Mouse (Mus musculus): ENCODE measurements around the gene Tmem186. TPM values are rescaled to one million over a fixed set of nuclear protein-coding genes. Genes with fewer than 3 reads are reported as not detected.

Tmem186 gene
- polyA plus RNA-seq, 1 experiment from 2014 or later: 16.8 TPM

GRCm38 (mm10) chr16:8639466-8640191, 2.1 kb upstream of the Tmem186 start:
- Histone ChIP-seq H3K27me3 (replicated peaks; ENCODE audit: control insufficient read depth, insufficient read depth, low read length) (no peaks in the 10 kb centered on the region), H3K27ac (ENCODE audit: low read depth) (0 out of 2 replicates have a peak overlapping the region, but pooled peaks have one; percentile 30), H3K4me1 (replicated peaks; ENCODE audit: control insufficient read depth, insufficient read depth, low read length) (peaks cover 19% of the 10 kb centered on the region), H3K9me3 (ENCODE audit: control insufficient read depth, low read length) (no peaks in the 10 kb centered on the region), H3K4me3 (ENCODE audit: low read depth, low read length) (no peak overlapping the region), H3K36me3 (ENCODE audit: control insufficient read depth, insufficient read depth, low read length) (peaks cover 48% of the 10 kb centered on the region), H3K4me2 (ENCODE audit: low read length) (no peak overlapping the region), H3K9ac (ENCODE audit: low read length) (no peak overlapping the region)
- WGBS: 77% methylated on average over 11 of the region's 11 CpGs
- DNase-seq (ENCODE audit: low spot score): no peak
- no peak for ATAC-seq (replicated peaks; ENCODE audit: low FRiP score, low TSS enrichment, low read depth)

GRCm38 (mm10) chr16:8638131-8638530, 619 bp upstream of the Tmem186 start:
- peaks cover 19% of the 10 kb centered on the region for H3K4me1 ChIP-seq (replicated peaks; ENCODE audit: control insufficient read depth, insufficient read depth, low read length)
- H3K27me3 ChIP-seq (replicated peaks; ENCODE audit: control insufficient read depth, insufficient read depth, low read length): no peaks in the 10 kb centered on the region
- H3K4me3 ChIP-seq (ENCODE audit: low read depth, low read length): peak overlapping the region; percentile 92
- H3K9me3 ChIP-seq (ENCODE audit: control insufficient read depth, low read length): no peaks in the 10 kb centered on the region
- peak overlapping the region; percentile 85; the same call in 1 of the 2 replicates for H3K27ac ChIP-seq (ENCODE audit: low read depth)
- H3K9ac ChIP-seq (ENCODE audit: low read length): peak overlapping the region; percentile 89
- WGBS: 37% methylated on average over 7 of the region's 7 CpGs
- H3K36me3 ChIP-seq (ENCODE audit: control insufficient read depth, insufficient read depth, low read length): peaks cover 38% of the 10 kb centered on the region
- H3K4me2 ChIP-seq (ENCODE audit: low read length): peak overlapping the region; percentile 87
- no peak for ATAC-seq (replicated peaks; ENCODE audit: low FRiP score, low TSS enrichment, low read depth)
- no peak for DNase-seq (ENCODE audit: low spot score)

- Histone ChIP-seq H3K27ac (ENCODE audit: low read depth) (peak overlapping the region; percentile 85), H3K4me3 (ENCODE audit: low read depth, low read length) (peak overlapping the region; percentile 92), H3K9me3 (ENCODE audit: control insufficient read depth, low read length) (no peaks in the 10 kb centered on the region), H3K27me3 (replicated peaks; ENCODE audit: control insufficient read depth, insufficient read depth, low read length) (no peaks in the 10 kb centered on the region), H3K4me2 (ENCODE audit: low read length) (peak overlapping the region; percentile 87), H3K9ac (ENCODE audit: low read length) (peak overlapping the region; percentile 89), H3K36me3 (ENCODE audit: control insufficient read depth, insufficient read depth, low read length) (peaks cover 38% of the 10 kb centered on the region), H3K4me1 (replicated peaks; ENCODE audit: control insufficient read depth, insufficient read depth, low read length) (peaks cover 19% of the 10 kb centered on the region)
- 0% methylated on average over 13 of the region's 13 CpGs for WGBS
- DNase-seq (ENCODE audit: low spot score): no peak
- peak; percentile 6 for ATAC-seq (replicated peaks; ENCODE audit: low FRiP score, low TSS enrichment, low read depth)
These were observed 670 bp downstream of the Tmem186 start for GRCm38 (mm10) chr16:8636867-8637216.

GRCm38 (mm10) chr16:8631428-8631827, 6.1 kb downstream of the Tmem186 start:
- Histone ChIP-seq H3K27me3 (replicated peaks; ENCODE audit: control insufficient read depth, insufficient read depth, low read length) (no peaks in the 10 kb centered on the region), H3K4me1 (replicated peaks; ENCODE audit: control insufficient read depth, insufficient read depth, low read length) (peaks cover 7% of the 10 kb centered on the region), H3K4me2 (ENCODE audit: low read length) (no peak overlapping the region), H3K9ac (ENCODE audit: low read length) (no peak overlapping the region), H3K4me3 (ENCODE audit: low read depth, low read length) (no peak overlapping the region), H3K9me3 (ENCODE audit: control insufficient read depth, low read length) (no peaks in the 10 kb centered on the region), H3K36me3 (ENCODE audit: control insufficient read depth, insufficient read depth, low read length) (peaks cover 29% of the 10 kb centered on the region), H3K27ac (ENCODE audit: low read depth) (no peak overlapping the region)
- 87% methylated on average over 5 of the region's 5 CpGs for WGBS
- no peak for DNase-seq (ENCODE audit: low spot score)
- ATAC-seq (replicated peaks; ENCODE audit: low FRiP score, low TSS enrichment, low read depth): no peak

- 87% methylated on average over 2 of the region's 2 CpGs for WGBS
- H3K36me3 ChIP-seq (ENCODE audit: control insufficient read depth, insufficient read depth, low read length): peaks cover 24% of the 10 kb centered on the region
- no peaks in the 10 kb centered on the region for H3K9me3 ChIP-seq (ENCODE audit: control insufficient read depth, low read length)
- DNase-seq (ENCODE audit: low spot score) (no peak), ATAC-seq (replicated peaks; ENCODE audit: low FRiP score, low TSS enrichment, low read depth) (no peak)
- H3K9ac ChIP-seq (ENCODE audit: low read length): no peak overlapping the region
- H3K4me3 ChIP-seq (ENCODE audit: low read depth, low read length): no peak overlapping the region
- no peaks in the 10 kb centered on the region for H3K4me1 ChIP-seq (replicated peaks; ENCODE audit: control insufficient read depth, insufficient read depth, low read length)
- no peak overlapping the region for H3K27ac ChIP-seq (ENCODE audit: low read depth)
- no peak overlapping the region for H3K4me2 ChIP-seq (ENCODE audit: low read length)
- no peaks in the 10 kb centered on the region for H3K27me3 ChIP-seq (replicated peaks; ENCODE audit: control insufficient read depth, insufficient read depth, low read length)
These were observed 7.1 kb downstream of the Tmem186 start for GRCm38 (mm10) chr16:8630419-8630818.

- 0 out of 2 replicates have a peak, but pooled peaks cover 3% of the 10 kb centered on the region for H3K36me3 ChIP-seq (ENCODE audit: control insufficient read depth, insufficient read depth, low read length)
- ATAC-seq (replicated peaks; ENCODE audit: low FRiP score, low TSS enrichment, low read depth): peak; percentile 51
- H3K4me1 ChIP-seq (replicated peaks; ENCODE audit: control insufficient read depth, insufficient read depth, low read length): peaks cover 13% of the 10 kb centered on the region
- H3K27me3 ChIP-seq (replicated peaks; ENCODE audit: control insufficient read depth, insufficient read depth, low read length): no peaks in the 10 kb centered on the region
- H3K4me3 ChIP-seq (ENCODE audit: low read depth, low read length): no peak overlapping the region
- H3K4me2 ChIP-seq (ENCODE audit: low read length): no peak overlapping the region
- peak overlapping the region; percentile 16; the same call in 1 of the 2 replicates for H3K27ac ChIP-seq (ENCODE audit: low read depth)
- DNase-seq (ENCODE audit: low spot score): no peak
- no peak overlapping the region for H3K9ac ChIP-seq (ENCODE audit: low read length)
- H3K9me3 ChIP-seq (ENCODE audit: control insufficient read depth, low read length): no peaks in the 10 kb centered on the region
- WGBS: 46% methylated on average over 16 of the region's 16 CpGs
These were observed 17.0 kb downstream of the Tmem186 start for GRCm38 (mm10) chr16:8620315-8621115.

GRCm38 (mm10) chr16:8619659-8620314, 17.7 kb downstream of the Tmem186 start:
- Histone ChIP-seq H3K4me1 (replicated peaks; ENCODE audit: control insufficient read depth, insufficient read depth, low read length) (peaks cover 13% of the 10 kb centered on the region), H3K9me3 (ENCODE audit: control insufficient read depth, low read length) (no peaks in the 10 kb centered on the region), H3K27ac (ENCODE audit: low read depth) (peak overlapping the region; percentile 16; the same call in 1 of the 2 replicates), H3K4me3 (ENCODE audit: low read depth, low read length) (no peak overlapping the region), H3K9ac (ENCODE audit: low read length) (no peak overlapping the region), H3K36me3 (ENCODE audit: control insufficient read depth, insufficient read depth, low read length) (0 out of 2 replicates have a peak, but pooled peaks cover 3% of the 10 kb centered on the region), H3K27me3 (replicated peaks; ENCODE audit: control insufficient read depth, insufficient read depth, low read length) (no peaks in the 10 kb centered on the region), H3K4me2 (ENCODE audit: low read length) (no peak overlapping the region)
- WGBS: 20% methylated on average over 10 of the region's 10 CpGs
- DNase-seq (ENCODE audit: low spot score): no peak
- no peak for ATAC-seq (replicated peaks; ENCODE audit: low FRiP score, low TSS enrichment, low read depth)

- H3K9ac ChIP-seq (ENCODE audit: low read length): no peak overlapping the region
- H3K36me3 ChIP-seq (ENCODE audit: control insufficient read depth, insufficient read depth, low read length): peaks cover 18% of the 10 kb centered on the region
- WGBS: 83% methylated on average over 3 of the region's 3 CpGs
- no peak overlapping the region for H3K27ac ChIP-seq (ENCODE audit: low read depth)
- H3K4me2 ChIP-seq (ENCODE audit: low read length): no peak overlapping the region
- no peak for ATAC-seq (replicated peaks; ENCODE audit: low FRiP score, low TSS enrichment, low read depth)
- DNase-seq (ENCODE audit: low spot score): no peak
- no peaks in the 10 kb centered on the region for H3K27me3 ChIP-seq (replicated peaks; ENCODE audit: control insufficient read depth, insufficient read depth, low read length)
- no peak overlapping the region for H3K4me3 ChIP-seq (ENCODE audit: low read depth, low read length)
- H3K9me3 ChIP-seq (ENCODE audit: control insufficient read depth, low read length): no peaks in the 10 kb centered on the region
- no peaks in the 10 kb centered on the region for H3K4me1 ChIP-seq (replicated peaks; ENCODE audit: control insufficient read depth, insufficient read depth, low read length)
These were observed 24.1 kb downstream of the Tmem186 start for GRCm38 (mm10) chr16:8613447-8613846.
